In the genomic region with DNA sequence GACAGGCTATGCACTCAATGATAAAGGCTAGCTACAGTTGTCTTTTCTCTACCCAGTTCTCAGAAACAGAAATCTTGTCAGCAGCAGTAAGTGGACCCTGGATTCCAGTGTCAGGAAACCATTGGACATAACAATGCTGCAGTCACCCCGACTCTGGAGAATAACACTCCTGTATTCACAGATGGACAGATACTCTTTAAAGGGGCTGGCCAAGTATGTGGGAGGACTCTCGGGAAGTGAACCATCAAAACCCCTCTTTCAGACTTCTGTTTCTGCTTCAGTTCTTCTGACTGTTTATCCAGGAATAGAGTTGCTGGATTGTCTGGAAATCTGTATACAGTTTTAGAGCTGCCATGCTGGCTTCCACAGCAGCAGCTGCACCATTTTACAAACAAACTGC, we compare ENCODE assay signal across 31 mouse cellular contexts. TPM values are rescaled to one million over a fixed set of nuclear protein-coding genes. Genes with fewer than 3 reads are reported as not detected.
DNase-seq lines count a peak whose midpoint lies in the region; ATAC-seq and TF ChIP-seq lines count a peak whose summit lies in the region.
"Had no signal": no experiment of that assay in that cellular context is flagged by ENCODE, and none has a peak within 500 bp of the region (broad histone marks: within the 10 kb centered on the region; RNA-seq: fewer than 3 reads in every experiment).

No protein-coding gene starts in this region.

- no peak overlapping the region for H3K4me2 ChIP-seq in hindbrain, embryonic 13.5 days
- no peak overlapping the region for H3K4me2 ChIP-seq in hindbrain, embryonic 11.5 days (replicated peaks; ENCODE audit: low read depth, low read length)
- no peak overlapping the region for H3K4me2 ChIP-seq in kidney, embryonic 16.5 days (replicated peaks; ENCODE audit: low read depth, low read length)
- no peak overlapping the region for H3K4me2 ChIP-seq in liver, embryonic 13.5 days
- H3K4me2 ChIP-seq in liver, embryonic 11.5 days: no peak overlapping the region
- H3K4me2 ChIP-seq: embryonic facial prominence, embryonic 12.5 days; embryonic facial prominence, embryonic 15.5 days; heart, embryonic 12.5 days; heart, embryonic 15.5 days; hindbrain, embryonic 15.5 days had no signal

- TF ChIP-seq CTCF in MEL (IDR thresholded peaks at IDR 0.05 in 2 of 3, conservative IDR thresholded peaks at IDR 0.05 in 1 of 3; ENCODE audit: control insufficient read depth in 1 of 3, insufficient read depth in 1 of 3, low read depth in 2 of 3, low read length in 3 of 3, poor library complexity in 1 of 3, severe bottlenecking in 1 of 3): no peak

- ATAC-seq in hindbrain, embryonic 13.5 days (ENCODE audit: low FRiP score): no peak
- no peak for ATAC-seq in hindbrain, embryonic 11.5 days (ENCODE audit: low FRiP score)
- ATAC-seq in kidney, embryonic 16.5 days (ENCODE audit: low FRiP score, low TSS enrichment): peak; percentile 18; the same call in 1 of the 2 replicates
- ATAC-seq in liver, embryonic 13.5 days (ENCODE audit: low read depth): no peak
- ATAC-seq in liver, embryonic 11.5 days (replicated peaks; ENCODE audit: low FRiP score): no peak
- ATAC-seq: forebrain, embryonic 14.5 days; forebrain, postnatal 0 days; Patski had no signal

- TF ChIP-seq EP300 in MEL (IDR thresholded peaks at IDR 0.05; ENCODE audit: low read depth in 1 of 2, low read length in 2 of 2): no peak

- WGBS in hindbrain, embryonic 13.5 days: 62% methylated on average over 2 of the region's 2 CpGs
- 76% methylated on average over 2 of the region's 2 CpGs for WGBS in hindbrain, embryonic 11.5 days
- 36% methylated on average over 2 of the region's 2 CpGs for WGBS in kidney, embryonic 16.5 days
- WGBS in liver, embryonic 13.5 days (ENCODE audit: insufficient replicate concordance): 61% methylated on average over 2 of the region's 2 CpGs
- 72% methylated on average over 2 of the region's 2 CpGs for WGBS in liver, embryonic 11.5 days

- peaks cover 15% of the 10 kb centered on the region for H3K4me1 ChIP-seq in hindbrain, embryonic 13.5 days (replicated peaks)
- H3K4me1 ChIP-seq in hindbrain, embryonic 11.5 days (replicated peaks; ENCODE audit: control insufficient read depth, insufficient read depth, low read length): 0 out of 2 replicates have a peak, but pooled peaks cover 2% of the 10 kb centered on the region
- peaks cover 22% of the 10 kb centered on the region for H3K4me1 ChIP-seq in kidney, embryonic 16.5 days (ENCODE audit: insufficient read depth, low read length)
- H3K4me1 ChIP-seq in liver, embryonic 13.5 days (replicated peaks): peaks cover 57% of the 10 kb centered on the region
- peaks cover 9% of the 10 kb centered on the region for H3K4me1 ChIP-seq in liver, embryonic 11.5 days (replicated peaks; ENCODE audit: control insufficient read depth, insufficient read depth, low read length)
- peaks cover 25 to 26% of the 10 kb centered on the region in 2 experiments for H3K4me1 ChIP-seq in MEL (ENCODE audit: control insufficient read depth in 1 of 2, insufficient read depth in 2 of 2, low read length in 2 of 2)

- peaks cover 52% of the 10 kb centered on the region for H3K79me2 ChIP-seq in MEL (ENCODE audit: control insufficient read depth, insufficient read depth, low read length, poor library complexity)

- no peak overlapping the region for H3K4me3 ChIP-seq in hindbrain, embryonic 13.5 days
- H3K4me3 ChIP-seq in hindbrain, embryonic 11.5 days (ENCODE audit: low read depth, low read length): no peak overlapping the region
- no peak overlapping the region for H3K4me3 ChIP-seq in kidney, embryonic 16.5 days (ENCODE audit: low read length)
- H3K4me3 ChIP-seq in liver, embryonic 13.5 days (replicated peaks): no peak overlapping the region
- no peak overlapping the region for H3K4me3 ChIP-seq in liver, embryonic 11.5 days (ENCODE audit: low read depth, low read length)
- no peak overlapping the region for H3K4me3 ChIP-seq in MEL (ENCODE audit: control insufficient read depth in 1 of 2, insufficient read depth in 1 of 2, low read depth in 2 of 2, low read length in 2 of 2)
- H3K4me3 ChIP-seq: embryonic facial prominence, embryonic 12.5 days; embryonic facial prominence, embryonic 15.5 days; gastrocnemius, adult 2 months; heart, embryonic 12.5 days; heart, embryonic 15.5 days; hindbrain, embryonic 10.5 days; hindbrain, embryonic 15.5 days had no signal

- peak overlapping the region; percentile 3; the same call in 1 of the 2 replicates for H3K9ac ChIP-seq in hindbrain, embryonic 13.5 days
- H3K9ac ChIP-seq in hindbrain, embryonic 11.5 days (ENCODE audit: low read depth, low read length): no peak overlapping the region
- no peak overlapping the region for H3K9ac ChIP-seq in kidney, embryonic 16.5 days (replicated peaks; ENCODE audit: low read length)
- 0 out of 2 replicates have a peak overlapping the region, but pooled peaks have one; percentile 19 for H3K9ac ChIP-seq in liver, embryonic 13.5 days
- H3K9ac ChIP-seq in liver, embryonic 11.5 days (ENCODE audit: low read depth, low read length): no peak overlapping the region
- no peak overlapping the region for H3K9ac ChIP-seq in MEL (ENCODE audit: control insufficient read depth, low read depth, low read length, poor library complexity, severe bottlenecking)
- H3K9ac ChIP-seq: embryonic facial prominence, embryonic 12.5 days; embryonic facial prominence, embryonic 15.5 days; forebrain, postnatal 0 days; heart, embryonic 12.5 days; heart, embryonic 15.5 days; hindbrain, embryonic 15.5 days had no signal

- no peaks in the 10 kb centered on the region for H3K9me3 ChIP-seq in hindbrain, embryonic 13.5 days
- H3K9me3 ChIP-seq in hindbrain, embryonic 11.5 days (ENCODE audit: control insufficient read depth, low read length): no peaks in the 10 kb centered on the region
- H3K9me3 ChIP-seq in kidney, embryonic 16.5 days (ENCODE audit: low read length): no peaks in the 10 kb centered on the region
- no peaks in the 10 kb centered on the region for H3K9me3 ChIP-seq in liver, embryonic 13.5 days (replicated peaks)
- H3K9me3 ChIP-seq in liver, embryonic 11.5 days (ENCODE audit: control insufficient read depth, low read length): no peaks in the 10 kb centered on the region
- H3K9me3 ChIP-seq in MEL (replicated peaks; ENCODE audit: insufficient read depth, low read length): no peaks in the 10 kb centered on the region
- H3K9me3 ChIP-seq: embryonic facial prominence, embryonic 12.5 days; embryonic facial prominence, embryonic 15.5 days; heart, embryonic 12.5 days; heart, embryonic 15.5 days; hindbrain, embryonic 10.5 days; hindbrain, embryonic 15.5 days had no signal

- H3K36me3 ChIP-seq in hindbrain, embryonic 13.5 days: peaks cover 7% of the 10 kb centered on the region
- H3K36me3 ChIP-seq in hindbrain, embryonic 11.5 days (ENCODE audit: control insufficient read depth, insufficient read depth, low read length): no peaks in the 10 kb centered on the region
- peaks cover 7% of the 10 kb centered on the region; the same call in 1 of the 2 replicates for H3K36me3 ChIP-seq in kidney, embryonic 16.5 days (ENCODE audit: insufficient read depth, low read length)
- peaks cover 28% of the 10 kb centered on the region for H3K36me3 ChIP-seq in liver, embryonic 13.5 days
- no peaks in the 10 kb centered on the region for H3K36me3 ChIP-seq in liver, embryonic 11.5 days (ENCODE audit: control insufficient read depth, insufficient read depth, low read length)
- peaks cover 5 to 36% of the 10 kb centered on the region in 2 experiments for H3K36me3 ChIP-seq in MEL (ENCODE audit: control insufficient read depth in 1 of 2, insufficient read depth in 2 of 2, low read length in 2 of 2)
- H3K36me3 ChIP-seq: heart, embryonic 15.5 days; hindbrain, embryonic 15.5 days had no signal

- H3K27me3 ChIP-seq in hindbrain, embryonic 13.5 days: no peaks in the 10 kb centered on the region
- no peaks in the 10 kb centered on the region for H3K27me3 ChIP-seq in hindbrain, embryonic 11.5 days (ENCODE audit: control insufficient read depth, insufficient read depth, low read length)
- no peaks in the 10 kb centered on the region for H3K27me3 ChIP-seq in kidney, embryonic 16.5 days (ENCODE audit: insufficient read depth, low read length)
- no peaks in the 10 kb centered on the region for H3K27me3 ChIP-seq in liver, embryonic 13.5 days
- no peaks in the 10 kb centered on the region for H3K27me3 ChIP-seq in liver, embryonic 11.5 days (replicated peaks; ENCODE audit: control insufficient read depth, insufficient read depth, low read length)
- no peaks in the 10 kb centered on the region for H3K27me3 ChIP-seq in MEL (ENCODE audit: control insufficient read depth in 1 of 2, insufficient read depth in 2 of 2, low read length in 2 of 2)
- H3K27me3 ChIP-seq: embryonic facial prominence, embryonic 12.5 days; embryonic facial prominence, embryonic 15.5 days; heart, embryonic 12.5 days; heart, embryonic 15.5 days; hindbrain, embryonic 15.5 days; Patski had no signal

- TF ChIP-seq RAD21 in MEL (IDR thresholded peaks at IDR 0.05; ENCODE audit: low read depth, low read length): no peak

- DNase-seq in hindbrain, embryonic 11.5 days (ENCODE audit: low spot score): no peak
- DNase-seq in kidney, postnatal 36 days: no peak
- DNase-seq in liver, embryonic 13.5 days: no peak
- no peak for DNase-seq in liver, embryonic 11.5 days (ENCODE audit: low spot score)
- DNase-seq in MEL (ENCODE audit: low read depth, low spot score): no peak
- DNase-seq in embryo, embryonic 10.5 days (ENCODE audit: low spot score): no peak
- DNase-seq: adrenal gland, postnatal 10 days; adrenal gland, postnatal 36 days; cerebellum, adult 18-20 months; cerebellum, adult 9-10 months; cerebellum, postnatal 14 days; forebrain, postnatal 0 days; gastrocnemius, adult 2 months; gastrocnemius, postnatal 25 days; heart, adult 18-20 months; heart, postnatal 10 days; heart, postnatal 36 days had no signal

- no peak overlapping the region for H3K27ac ChIP-seq in hindbrain, embryonic 13.5 days
- no peak overlapping the region for H3K27ac ChIP-seq in hindbrain, embryonic 11.5 days (ENCODE audit: low read depth, low read length)
- H3K27ac ChIP-seq in kidney, embryonic 16.5 days (ENCODE audit: low read length): peak overlapping the region; percentile 41; the same call in 1 of the 2 replicates
- H3K27ac ChIP-seq in liver, embryonic 13.5 days: no peak overlapping the region
- no peak overlapping the region for H3K27ac ChIP-seq in liver, embryonic 11.5 days (ENCODE audit: low read depth, low read length)
- H3K27ac ChIP-seq in MEL (ENCODE audit: control insufficient read depth, low read depth, low read length): peak overlapping the region; percentile 18; the same call in 1 of the 2 replicates
- H3K27ac ChIP-seq: embryonic facial prominence, embryonic 12.5 days; embryonic facial prominence, embryonic 15.5 days; gastrocnemius, adult 2 months; heart, embryonic 15.5 days; hindbrain, embryonic 10.5 days; hindbrain, embryonic 15.5 days had no signal

- TF ChIP-seq POLR2A in MEL (IDR thresholded peaks at IDR 0.05; ENCODE audit: control insufficient read depth in 1 of 2, insufficient read depth in 1 of 2, low read depth in 1 of 2, low read length in 2 of 2, poor library complexity in 1 of 2): no peak

RNA-seq across cellular contexts. Expression of a gene that starts 5.3 kb away (rescaled TPM):
- polyA plus RNA-seq in hindbrain, embryonic 13.5 days (2015; fragmentation: Nextera tagmentation; extraction: Ambion mirVana): 12.0 and 12.2 TPM in 2 replicates
- polyA plus RNA-seq in hindbrain, embryonic 11.5 days (2014; fragmentation: Nextera tagmentation; extraction: Ambion mirVana): 8.1 and 10.3 TPM in 2 replicates
- 20.1 and 21.7 TPM in 2 replicates for polyA plus RNA-seq in kidney, embryonic 16.5 days (2015; fragmentation: Nextera tagmentation; extraction: Ambion mirVana)
- 3.5 and 3.8 TPM in 2 replicates for polyA plus RNA-seq in liver, embryonic 13.5 days (2015; fragmentation: Nextera tagmentation; extraction: Ambion mirVana)
- 7.6 and 7.8 TPM in 2 replicates for polyA plus RNA-seq in liver, embryonic 11.5 days (2014; fragmentation: Nextera tagmentation; extraction: Ambion mirVana)
- 5.1 and 6.5 TPM in 2 replicates for total RNA-seq in MEL (2012; rRNA removed)
- 10 to 100 TPM in 1 of 2 experiments, not detected in 1; 13.7 TPM for polyA plus RNA-seq in MEL (2012; ENCODE audit: insufficient read depth in 1 of 2, insufficient read length in 2 of 2, low read depth in 1 of 2, low replicate concordance in 2 of 2, missing spikeins in 1 of 2)

RNA-seq across cellular contexts. Expression of a gene that starts 5.7 kb away (rescaled TPM):
- 99.9 and 113 TPM in 2 replicates for polyA plus RNA-seq in hindbrain, embryonic 13.5 days (2015; fragmentation: Nextera tagmentation; extraction: Ambion mirVana)
- polyA plus RNA-seq in hindbrain, embryonic 11.5 days (2014; fragmentation: Nextera tagmentation; extraction: Ambion mirVana): 70.2 and 78.5 TPM in 2 replicates
- 109 and 115 TPM in 2 replicates for polyA plus RNA-seq in kidney, embryonic 16.5 days (2015; fragmentation: Nextera tagmentation; extraction: Ambion mirVana)
- polyA plus RNA-seq in liver, embryonic 13.5 days (2015; fragmentation: Nextera tagmentation; extraction: Ambion mirVana): 46.0 and 47.3 TPM in 2 replicates
- 69.6 and 80.5 TPM in 2 replicates for polyA plus RNA-seq in liver, embryonic 11.5 days (2014; fragmentation: Nextera tagmentation; extraction: Ambion mirVana)
- 86.2 and 90.0 TPM in 2 replicates for total RNA-seq in MEL (2012; rRNA removed)
- polyA plus RNA-seq in MEL (2012; ENCODE audit: insufficient read depth in 1 of 2, insufficient read length in 2 of 2, low read depth in 1 of 2, low replicate concordance in 2 of 2, missing spikeins in 1 of 2): 100 to 1,000 TPM in 1 of 2 experiments, not detected in 1; 114 TPM

RNA-seq across cellular contexts. Expression of a gene that starts 20.2 kb away (rescaled TPM):
- polyA plus RNA-seq in hindbrain, embryonic 13.5 days (2015; fragmentation: Nextera tagmentation; extraction: Ambion mirVana): 123 and 126 TPM in 2 replicates
- 102 TPM in 2 replicates for polyA plus RNA-seq in hindbrain, embryonic 11.5 days (2014; fragmentation: Nextera tagmentation; extraction: Ambion mirVana)
- polyA plus RNA-seq in kidney, embryonic 16.5 days (2015; fragmentation: Nextera tagmentation; extraction: Ambion mirVana): 91.6 and 92.0 TPM in 2 replicates
- 29.9 and 34.8 TPM in 2 replicates for polyA plus RNA-seq in liver, embryonic 13.5 days (2015; fragmentation: Nextera tagmentation; extraction: Ambion mirVana)
- polyA plus RNA-seq in liver, embryonic 11.5 days (2014; fragmentation: Nextera tagmentation; extraction: Ambion mirVana): 66.2 and 69.7 TPM in 2 replicates
- total RNA-seq in MEL (2012; rRNA removed): 28.1 and 33.0 TPM in 2 replicates
- 10 to 100 TPM in 1 of 2 experiments, not detected in 1; 68.3 TPM for polyA plus RNA-seq in MEL (2012; ENCODE audit: insufficient read depth in 1 of 2, insufficient read length in 2 of 2, low read depth in 1 of 2, low replicate concordance in 2 of 2, missing spikeins in 1 of 2)

RNA-seq across cellular contexts. Expression of a gene that starts 23.6 kb away (rescaled TPM):
- polyA plus RNA-seq in hindbrain, embryonic 13.5 days (2015; fragmentation: Nextera tagmentation; extraction: Ambion mirVana): 0.23 and 0.38 TPM in 2 replicates
- not detected in 2 replicates for polyA plus RNA-seq in hindbrain, embryonic 11.5 days (2014; fragmentation: Nextera tagmentation; extraction: Ambion mirVana)
- not detected in 2 replicates for polyA plus RNA-seq in kidney, embryonic 16.5 days (2015; fragmentation: Nextera tagmentation; extraction: Ambion mirVana)
- not detected in 2 replicates for polyA plus RNA-seq in liver, embryonic 13.5 days (2015; fragmentation: Nextera tagmentation; extraction: Ambion mirVana)
- not detected in 2 replicates for polyA plus RNA-seq in liver, embryonic 11.5 days (2014; fragmentation: Nextera tagmentation; extraction: Ambion mirVana)
- not detected in 2 replicates for total RNA-seq in MEL (2012; rRNA removed)
- polyA plus RNA-seq in MEL (2012; ENCODE audit: insufficient read depth in 1 of 2, insufficient read length in 2 of 2, low read depth in 1 of 2, low replicate concordance in 2 of 2, missing spikeins in 1 of 2): under 1 TPM in 1 of 2 experiments, not detected in 1; 0.11 TPM
- total RNA-seq: adrenal gland, adult 18-20 months; adrenal gland, postnatal 10 days; adrenal gland, postnatal 36 days; ES-E14; forebrain, postnatal 0 days; gastrocnemius, adult 2 months; gastrocnemius, postnatal 25 days; heart, adult 18-20 months; heart, postnatal 10 days; heart, postnatal 36 days had no signal
- polyA plus RNA-seq: embryonic facial prominence, embryonic 15.5 days; forebrain, embryonic 11.5 days; forebrain, embryonic 14.5 days; frontal cortex, adult 2 months; heart, embryonic 12.5 days; heart, embryonic 15.5 days; hindbrain, embryonic 10.5 days; Patski had no signal

RNA-seq across cellular contexts. Expression of a gene that starts 24.8 kb away (rescaled TPM):
- polyA plus RNA-seq in hindbrain, embryonic 13.5 days (2015; fragmentation: Nextera tagmentation; extraction: Ambion mirVana): 0.68 and 0.83 TPM in 2 replicates
- not detected in 2 replicates for polyA plus RNA-seq in hindbrain, embryonic 11.5 days (2014; fragmentation: Nextera tagmentation; extraction: Ambion mirVana)
- polyA plus RNA-seq in kidney, embryonic 16.5 days (2015; fragmentation: Nextera tagmentation; extraction: Ambion mirVana): not detected in 2 replicates
- polyA plus RNA-seq in liver, embryonic 13.5 days (2015; fragmentation: Nextera tagmentation; extraction: Ambion mirVana): not detected in 2 replicates
- polyA plus RNA-seq in liver, embryonic 11.5 days (2014; fragmentation: Nextera tagmentation; extraction: Ambion mirVana): not detected in 2 replicates
- not detected in 2 replicates for total RNA-seq in MEL (2012; rRNA removed)
- not detected for polyA plus RNA-seq in MEL (2012; ENCODE audit: insufficient read depth in 1 of 2, insufficient read length in 2 of 2, low read depth in 1 of 2, low replicate concordance in 2 of 2, missing spikeins in 1 of 2)
- total RNA-seq: adrenal gland, adult 18-20 months; adrenal gland, postnatal 10 days; adrenal gland, postnatal 36 days; ES-E14; forebrain, postnatal 0 days; gastrocnemius, adult 2 months; gastrocnemius, postnatal 25 days; heart, adult 18-20 months; heart, postnatal 10 days; heart, postnatal 36 days had no signal
- polyA plus RNA-seq: embryonic facial prominence, embryonic 12.5 days; forebrain, embryonic 11.5 days; forebrain, embryonic 14.5 days; frontal cortex, adult 2 months; heart, embryonic 12.5 days; heart, embryonic 15.5 days; Patski had no signal

Comparison
In these comparisons a context has a peak if more than half of its experiments do, and no peak if none do; other contexts are left out.
1. H3K9ac ChIP-seq: peak in hindbrain, embryonic 13.5 days (single experiment) and liver, embryonic 13.5 days (single experiment); none in hindbrain, embryonic 11.5 days (single experiment), kidney, embryonic 16.5 days (single experiment), liver, embryonic 11.5 days (single experiment) and MEL (single experiment).
2. H3K27ac ChIP-seq: peak in kidney, embryonic 16.5 days (single experiment) and MEL (single experiment); none in hindbrain, embryonic 13.5 days (single experiment), hindbrain, embryonic 11.5 days (single experiment), liver, embryonic 13.5 days (single experiment) and liver, embryonic 11.5 days (single experiment).